Mouse (Mus musculus): ENCODE data around the gene 0610037L13Rik.

The 0610037L13Rik gene

DNA sequence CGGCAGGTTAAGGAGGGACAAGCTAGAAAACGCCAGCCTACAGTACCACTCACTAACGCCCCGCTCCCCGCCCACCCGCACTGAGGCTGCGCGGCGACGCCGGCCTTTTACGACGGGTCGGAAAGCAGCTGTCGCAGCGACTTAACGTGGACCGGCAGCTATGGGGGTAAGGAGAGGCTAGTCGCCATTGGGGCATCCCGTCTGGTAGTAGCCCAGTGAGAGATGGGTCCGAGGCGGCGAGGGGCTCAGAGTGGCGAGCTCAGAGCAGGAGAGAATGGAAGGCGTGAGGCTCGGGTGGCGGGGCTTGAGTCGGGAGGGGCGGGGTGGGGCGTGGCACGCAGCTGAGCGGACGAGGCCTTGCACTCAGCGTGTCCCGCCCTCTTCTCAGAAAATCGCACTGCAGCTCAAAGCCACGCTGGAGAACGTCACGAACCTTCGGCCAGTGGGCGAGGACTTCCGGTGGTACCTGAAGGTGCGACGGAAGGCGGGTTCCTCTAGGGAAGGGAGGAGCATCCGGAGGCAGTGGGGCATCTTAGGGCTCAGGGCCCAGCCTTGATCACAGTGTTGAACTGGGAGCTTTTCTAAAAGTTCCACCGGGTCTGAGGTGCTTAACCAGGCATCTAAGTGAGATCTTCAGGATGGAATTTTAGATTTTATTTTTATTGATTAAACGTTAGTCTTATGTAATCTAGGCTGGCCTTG lies at the start of gene 0610037L13Rik:
Gene 0610037L13Rik, plus strand, starts transcription at position 83 of the 702 bp plus-strand sequence.
- peak; percentile 96 for DNase-seq

GRCm38 (mm10) chr4:107843687-107844086 lies 45.9 kb upstream of the 0610037L13Rik start:
- DNase-seq = no peak

DNA sequence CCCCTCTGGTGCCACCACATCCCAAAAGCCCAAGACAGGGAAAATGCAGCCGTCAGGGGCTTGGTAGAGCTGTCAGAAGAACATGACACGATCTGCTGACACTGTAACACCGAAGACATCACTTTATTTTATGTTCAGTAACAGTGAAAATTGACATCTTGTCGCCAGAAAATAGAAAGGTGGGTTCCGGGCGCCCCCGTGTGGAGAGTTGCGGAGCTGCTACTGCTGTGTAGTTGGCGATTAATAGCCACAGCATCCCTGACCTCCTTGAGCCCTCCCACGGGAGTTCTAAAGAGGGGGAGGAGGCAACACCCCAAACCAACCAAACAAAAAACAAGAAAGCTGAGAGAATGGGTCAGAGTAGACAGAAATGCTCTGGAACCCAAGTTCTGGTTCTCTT lies 44.6 kb upstream of the 0610037L13Rik start:
- peak; percentile 79 for DNase-seq

DNA sequence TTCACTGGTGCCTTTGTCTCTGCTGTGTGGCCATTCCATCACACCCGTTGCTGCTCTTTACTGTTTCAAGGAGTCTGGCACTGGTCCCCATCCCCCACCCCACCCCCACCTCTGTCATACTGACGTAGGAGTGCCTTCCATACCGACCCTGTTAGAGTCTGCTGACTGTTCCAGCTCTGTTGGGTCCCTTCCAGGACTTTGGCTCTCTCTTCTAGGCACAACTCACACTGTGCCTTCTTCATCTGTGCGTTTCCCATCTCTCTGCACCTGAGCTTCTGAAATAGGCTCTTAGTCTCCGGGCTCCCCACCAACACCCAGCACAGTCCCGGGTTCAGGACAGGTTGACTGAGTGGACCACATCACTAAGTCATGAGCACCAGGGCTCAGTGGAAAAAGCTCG lies 42.8 kb upstream of the 0610037L13Rik start:
- no peak for DNase-seq

- no peak for DNase-seq
Observed at GRCm38 (mm10) chr4:107848546-107848945, 41.1 kb upstream of the 0610037L13Rik start.

GRCm38 (mm10) chr4:107849621-107850020 lies 40.0 kb upstream of the 0610037L13Rik start:
- no peak for DNase-seq

DNA sequence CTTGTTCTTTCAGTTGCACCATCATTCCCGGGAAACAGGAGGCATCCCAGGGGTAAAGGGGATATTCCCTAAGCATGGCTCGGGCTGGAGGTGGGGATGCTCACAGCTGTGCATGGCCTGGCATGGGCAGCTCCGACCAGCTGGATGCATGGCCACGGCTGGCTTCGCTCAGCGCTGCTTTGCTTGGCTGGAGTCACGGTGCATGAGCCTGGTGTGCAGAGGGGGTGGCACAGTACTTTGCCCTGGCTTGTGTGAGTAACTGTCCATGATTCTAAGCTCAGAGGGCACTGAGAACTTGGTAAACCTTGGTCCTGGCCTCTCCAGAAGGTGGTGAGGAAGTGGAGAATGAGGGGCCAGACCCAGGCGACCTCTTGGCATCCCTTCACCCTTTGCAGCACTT lies 39.5 kb upstream of the 0610037L13Rik start:
- no peak for DNase-seq

GRCm38 (mm10) chr4:107853333-107853732 lies 36.3 kb upstream of the 0610037L13Rik start:
- DNase-seq = no peak

- DNase-seq = no peak
Observed at GRCm38 (mm10) chr4:107853836-107854235, 35.8 kb upstream of the 0610037L13Rik start.

DNA sequence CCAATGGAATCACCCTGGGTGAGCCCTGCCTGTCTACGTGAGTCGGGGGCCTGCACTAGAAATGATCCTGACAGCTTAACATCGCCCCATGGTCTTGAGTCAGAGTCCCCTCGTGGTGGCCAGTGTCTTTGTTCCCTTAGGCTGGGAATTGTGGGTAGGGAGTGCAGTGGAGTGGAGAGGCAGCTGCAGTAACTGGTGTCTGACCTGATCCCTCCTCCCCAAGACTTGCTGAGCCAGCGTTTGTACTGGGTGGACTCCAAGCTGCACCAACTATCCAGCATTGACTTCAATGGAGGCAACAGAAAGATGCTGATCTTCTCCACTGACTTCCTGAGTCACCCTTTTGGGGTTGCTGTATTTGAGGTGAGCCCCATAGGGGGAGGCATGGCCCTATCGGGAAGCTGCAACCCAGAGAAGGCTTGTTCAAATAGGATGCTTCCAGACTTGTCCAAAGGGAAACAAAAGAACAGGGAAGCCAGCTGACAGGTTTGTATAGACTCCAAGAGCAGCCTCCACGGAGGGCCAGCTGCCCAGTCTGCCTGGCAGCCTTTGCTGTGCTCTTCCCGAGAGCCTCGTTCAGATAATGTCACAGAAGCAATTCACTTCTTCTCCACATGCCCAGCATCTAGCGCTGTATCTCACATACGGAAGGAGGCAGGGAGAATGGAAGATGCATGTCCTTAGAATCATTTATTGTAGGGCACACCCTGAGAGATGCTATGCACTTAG lies 32.5 kb upstream of the 0610037L13Rik start:
- DNase-seq = no peak

DNA sequence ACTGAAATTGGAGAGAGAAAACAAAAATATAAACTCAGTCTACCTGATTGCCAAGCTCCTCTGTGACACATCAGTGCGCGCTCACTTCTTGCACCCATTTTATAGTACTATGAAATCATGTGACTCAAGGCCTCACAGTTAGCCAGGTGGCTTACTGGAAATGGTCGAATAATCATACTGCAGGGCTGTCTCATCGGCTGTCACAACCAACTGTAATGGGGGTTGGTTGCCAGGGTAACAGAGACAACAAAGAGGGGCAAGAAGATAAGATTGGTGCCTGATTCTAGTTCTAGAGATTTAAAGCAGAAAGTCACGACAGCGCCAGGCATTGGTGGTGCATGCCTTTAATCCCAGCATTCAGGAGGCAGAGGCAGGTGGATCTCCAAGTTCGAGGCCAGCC lies 30.6 kb upstream of the 0610037L13Rik start:
- DNase-seq = no peak

DNA sequence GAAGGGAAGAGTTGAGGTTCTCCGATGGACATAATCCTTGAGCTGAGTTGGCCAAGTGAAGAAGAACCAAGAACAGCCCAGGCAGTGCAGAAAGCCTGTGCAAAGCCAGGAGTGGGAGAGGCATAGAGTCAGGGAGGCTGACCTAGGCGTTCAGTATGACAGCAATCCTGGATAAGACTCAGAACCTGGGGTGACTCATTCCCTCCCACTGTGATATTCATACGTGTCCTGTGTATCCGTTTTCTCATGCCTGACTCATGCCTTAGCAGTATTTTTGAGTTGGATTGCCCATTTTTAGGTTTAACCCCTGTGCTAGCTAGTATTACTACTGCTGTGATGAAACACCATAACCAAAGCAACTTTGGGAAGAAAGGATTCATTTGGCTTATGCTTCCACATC lies 24.7 kb upstream of the 0610037L13Rik start:
- DNase-seq = no peak

DNA sequence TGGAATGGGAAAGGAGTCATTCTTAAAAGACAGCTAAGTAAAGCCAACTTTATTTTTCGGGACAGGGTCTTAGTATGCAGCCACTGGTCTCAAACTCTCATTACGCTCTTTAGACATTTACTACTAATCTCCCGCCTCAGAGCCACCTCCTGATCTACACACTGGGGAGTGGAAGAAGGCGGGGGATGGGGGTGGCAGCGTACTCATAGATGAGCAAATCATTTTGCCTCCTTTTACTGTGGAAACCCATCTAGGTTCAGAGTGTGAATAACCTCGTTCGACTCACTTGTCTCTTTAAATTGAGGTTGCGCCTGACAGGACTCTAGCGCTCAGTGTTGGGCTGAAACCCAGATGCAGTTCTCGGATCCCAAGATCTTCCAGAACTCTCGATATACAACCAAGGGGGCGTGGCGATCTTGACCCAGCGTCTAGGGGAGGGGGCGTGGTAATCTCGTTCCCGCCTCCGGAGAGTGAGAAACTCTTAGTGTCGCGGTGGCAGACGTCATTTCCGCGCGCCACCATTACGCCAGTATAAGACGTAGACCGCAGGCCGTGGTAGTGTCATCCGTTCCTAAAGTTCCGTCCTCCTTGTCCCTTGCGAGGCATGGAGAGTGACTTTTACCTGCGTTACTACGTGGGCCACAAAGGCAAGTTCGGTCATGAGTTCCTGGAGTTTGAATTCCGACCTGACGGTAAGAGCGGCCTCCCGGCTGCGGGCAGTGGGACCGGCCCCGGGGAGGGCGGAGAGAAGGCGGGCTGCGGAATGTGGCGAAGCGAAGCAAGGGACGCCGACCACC lies 10.2 kb upstream of the 0610037L13Rik start, which contains the start of gene Magoh:
Gene Magoh, plus strand, starts transcription at position 502 of the 797 bp plus-strand sequence.
- peak; percentile 97 for DNase-seq

DNA sequence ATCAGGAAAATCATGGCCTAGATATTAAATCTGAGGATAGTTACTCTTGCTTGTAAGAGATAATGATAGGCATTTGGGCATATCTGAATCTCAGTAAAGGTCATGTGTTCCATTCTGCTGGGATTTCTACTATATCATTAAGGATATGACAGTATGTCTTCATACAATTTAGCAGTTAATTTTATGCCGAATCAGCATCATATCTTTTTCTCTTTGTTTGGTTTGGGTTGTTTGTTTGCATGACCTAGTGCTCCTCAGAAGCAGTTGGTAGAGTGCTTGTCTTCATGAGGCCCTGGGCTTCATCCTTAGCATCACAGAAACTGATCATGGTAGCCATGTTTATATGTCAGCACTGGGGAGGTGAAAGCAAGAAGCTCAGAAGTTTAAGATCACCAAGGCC lies 8.0 kb upstream of the 0610037L13Rik start:
- DNase-seq = no peak

GRCm38 (mm10) chr4:107886371-107886770 lies 3.2 kb upstream of the 0610037L13Rik start:
- no peak for DNase-seq

- DNase-seq = no peak
Observed at GRCm38 (mm10) chr4:107889385-107889730, 255 bp upstream of the 0610037L13Rik start.

- no peak for DNase-seq
Observed at GRCm38 (mm10) chr4:107892663-107893062, 3.0 kb downstream of the 0610037L13Rik start.

DNA sequence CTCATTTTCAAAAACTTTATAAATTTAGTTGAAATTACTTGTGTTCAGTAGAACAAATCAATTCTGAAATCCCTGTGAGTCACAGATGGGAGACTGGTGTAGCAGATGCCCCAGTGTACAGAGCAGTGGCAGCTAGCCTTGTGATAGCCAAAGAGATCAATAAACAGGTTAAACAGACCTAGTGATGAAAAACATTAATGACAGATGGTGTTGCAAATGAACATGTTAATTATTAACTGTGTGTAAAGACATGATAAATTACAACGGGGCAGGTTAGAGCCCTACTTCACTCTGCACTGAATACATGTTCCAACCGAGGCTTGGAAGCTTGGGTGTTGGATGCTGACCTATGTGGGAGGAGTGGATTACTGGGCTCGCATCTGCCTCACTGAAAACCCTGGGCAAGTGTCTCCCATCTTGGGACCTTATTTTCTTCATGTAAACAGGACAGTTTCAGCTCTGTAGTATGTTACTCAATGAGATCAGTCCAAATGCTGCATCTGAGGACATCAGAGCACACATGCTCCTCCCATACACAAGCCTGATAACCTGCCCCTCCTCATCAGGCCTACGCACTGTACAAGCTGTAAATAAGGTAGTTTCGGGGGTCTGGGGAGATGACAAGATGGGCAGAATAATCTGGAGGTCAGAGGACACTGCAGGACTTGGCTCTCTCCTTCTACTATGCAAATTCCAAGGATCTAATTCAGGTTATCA lies 9.8 kb downstream of the 0610037L13Rik start:
- no peak for DNase-seq

- DNase-seq = peak; percentile 27
Observed at GRCm38 (mm10) chr4:107900206-107900605, 10.6 kb downstream of the 0610037L13Rik start.

DNA sequence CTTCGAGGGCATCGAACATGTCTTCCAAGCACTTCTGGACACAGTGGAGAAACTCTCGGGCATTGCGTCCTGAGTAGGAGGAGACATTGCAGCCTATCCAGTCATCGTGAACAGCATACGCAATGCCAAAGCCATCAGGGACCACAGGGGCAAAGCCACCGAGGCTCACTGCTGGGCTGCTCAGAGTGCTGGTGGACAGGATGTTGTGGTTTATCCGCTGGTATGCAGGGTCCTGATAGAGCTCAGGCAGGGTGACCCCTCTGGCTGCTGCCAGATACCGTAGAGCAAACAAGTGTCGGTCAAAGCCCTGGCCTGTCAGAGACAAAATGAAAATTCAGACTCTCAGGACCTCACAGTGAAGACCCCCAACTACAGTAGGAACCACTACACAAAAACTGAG lies 14.6 kb downstream of the 0610037L13Rik start:
- DNase-seq = peak; percentile 33

- DNase-seq = no peak
Observed at GRCm38 (mm10) chr4:107906561-107906960, 16.9 kb downstream of the 0610037L13Rik start.

GRCm38 (mm10) chr4:107910020-107910419 lies 20.4 kb downstream of the 0610037L13Rik start:
- DNase-seq = no peak

DNA sequence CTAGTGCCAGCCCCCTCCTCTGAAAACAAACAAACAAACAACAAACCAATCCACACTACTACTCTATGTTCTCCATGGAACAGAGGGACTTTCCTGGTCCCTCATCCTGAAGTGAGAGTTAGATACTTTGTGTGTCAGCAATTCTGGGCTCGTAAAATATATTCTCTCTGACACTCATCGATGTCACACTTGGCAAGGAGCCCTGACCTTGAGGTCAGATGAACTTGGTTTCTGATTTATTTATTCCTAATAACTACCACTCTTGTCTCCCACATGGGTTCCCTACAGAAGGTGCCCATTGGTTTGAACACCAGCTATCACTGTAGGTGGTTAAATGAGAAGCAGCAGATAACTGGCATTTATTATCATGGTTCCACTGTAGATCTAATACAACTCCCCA lies 30.7 kb downstream of the 0610037L13Rik start:
- no peak for DNase-seq

Measured in liver (tissue).